Comparison of ENCODE assay signal across 1 mouse cellular context in the genomic region with DNA sequence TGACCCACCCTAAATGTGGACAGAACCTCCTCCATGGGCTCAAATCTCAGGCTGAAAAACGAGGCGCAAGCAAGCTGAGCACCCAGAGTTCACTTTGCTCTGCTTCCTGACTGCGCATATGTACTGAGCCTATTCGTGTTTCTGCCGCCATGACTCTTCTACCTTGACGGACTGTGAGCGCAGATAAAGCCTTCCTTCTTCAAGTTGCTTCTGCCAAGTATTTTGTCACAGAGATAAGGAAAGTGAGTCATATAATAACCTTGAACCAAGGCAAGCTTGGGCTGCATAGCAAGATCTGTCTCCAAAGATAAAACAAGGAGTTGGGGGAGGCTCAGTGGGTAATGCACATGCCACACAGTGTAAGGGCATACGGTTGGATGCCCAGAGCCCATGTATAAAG.
A peak's percentile ranks its signal among the peaks of the same experiment; 100 is the strongest.
TF ChIP-seq lines count a peak whose summit lies in the region.

No protein-coding gene starts in this region.

TF ChIP-seq in MEL, 35 proteins besides CTCF, POLR2A, EP300 and RAD21 (continued from another document):
- TF ChIP-seq HCFC1 (IDR thresholded peaks at IDR 0.05; ENCODE audit: low read depth, low read length) (0 out of 2 replicates have a peak, but pooled peaks have one; percentile 19), USF1 (IDR thresholded peaks at IDR 0.05; ENCODE audit: low read depth, low read length) (no peak), BHLHE40 (IDR thresholded peaks at IDR 0.05; ENCODE audit: borderline replicate concordance, low read depth, low read length) (peak; percentile 70; the same call in 1 of the 2 replicates), E2F4 (IDR thresholded peaks at IDR 0.05; ENCODE audit: borderline replicate concordance, low read depth, low read length) (no peak), TAL1 (IDR thresholded peaks at IDR 0.05; ENCODE audit: low read length) (peak; percentile 90), ETS1 (IDR thresholded peaks at IDR 0.05; ENCODE audit: low read depth, low read length) (peak; percentile 97), CHD2 (IDR thresholded peaks at IDR 0.05; ENCODE audit: low read length) (peak; percentile 26; the same call in 1 of the 2 replicates), ZKSCAN1 (IDR thresholded peaks at IDR 0.05; ENCODE audit: low read depth, low read length) (no peak), GATA1 (IDR thresholded peaks at IDR 0.05; ENCODE audit: low read depth, low read length) (peak; percentile 98), TCF12 (IDR thresholded peaks at IDR 0.05; ENCODE audit: low read depth, low read length) (peak; percentile 92)
